Mouse (Mus musculus) ovary, adult 18-20 months (tissue): ENCODE measurements at regions not wholly inside any gene's neighbourhood (a gene's known extent, or its start where the extent isn't known, plus 50 kb on each side); places are given as distances from the start of the nearest gene placed in this dataset.
A peak's percentile ranks its signal among the peaks of the same experiment; 100 is the strongest.

ENCODE experiments used
- DNase-seq: peaks from one replicate; pipeline ENCODE4 v3.0.0; 2022; ENCODE audit warnings: low spot score, mixed read lengths

GRCm38 (mm10) chr6:94813481-94814148, 113.7 kb upstream of the Lrig1 start:
- no peak for DNase-seq

GRCm38 (mm10) chr6:94811846-94812245, 111.9 kb upstream of the Lrig1 start:
- DNase-seq, result no peak

- no peak for DNase-seq
Observed at GRCm38 (mm10) chr6:94807216-94807615, 107.3 kb upstream of the Lrig1 start.

GRCm38 (mm10) chr6:94806481-94807160, 106.7 kb upstream of the Lrig1 start:
- DNase-seq, result no peak

GRCm38 (mm10) chr6:94805685-94806084, 105.7 kb upstream of the Lrig1 start:
- DNase-seq, result no peak

- no peak for DNase-seq
Observed at GRCm38 (mm10) chr6:94804284-94804815, 104.4 kb upstream of the Lrig1 start.

GRCm38 (mm10) chr6:94801039-94801438, 101.1 kb upstream of the Lrig1 start:
- DNase-seq, result no peak

- DNase-seq, result no peak
Observed at GRCm38 (mm10) chr6:94798545-94799211, 98.7 kb upstream of the Lrig1 start.

- DNase-seq, result no peak
Observed at GRCm38 (mm10) chr6:94795442-94795841, 95.5 kb upstream of the Lrig1 start.

- DNase-seq, result peak; percentile 11
Observed at GRCm38 (mm10) chr6:94793555-94793954, 93.6 kb upstream of the Lrig1 start.

- no peak for DNase-seq
Observed at GRCm38 (mm10) chr6:94792312-94792711, 92.4 kb upstream of the Lrig1 start.

- no peak for DNase-seq
Observed at GRCm38 (mm10) chr6:94789308-94789763, 89.4 kb upstream of the Lrig1 start.

GRCm38 (mm10) chr6:94783471-94783870, 83.5 kb upstream of the Lrig1 start:
- DNase-seq, result no peak

GRCm38 (mm10) chr6:94780621-94781020, 80.7 kb upstream of the Lrig1 start:
- no peak for DNase-seq

- peak; percentile 19 for DNase-seq
Observed at GRCm38 (mm10) chr6:94779854-94780253, 79.9 kb upstream of the Lrig1 start.

- DNase-seq, result no peak
Observed at GRCm38 (mm10) chr6:94779213-94779612, 79.3 kb upstream of the Lrig1 start.

- DNase-seq, result no peak
Observed at GRCm38 (mm10) chr6:94778797-94779196, 78.8 kb upstream of the Lrig1 start.

- DNase-seq, result no peak
Observed at GRCm38 (mm10) chr6:94776585-94776984, 76.6 kb upstream of the Lrig1 start.

- no peak for DNase-seq
Observed at GRCm38 (mm10) chr6:94774871-94775270, 74.9 kb upstream of the Lrig1 start.

- no peak for DNase-seq
Observed at GRCm38 (mm10) chr6:94773604-94774486, 73.9 kb upstream of the Lrig1 start.

- no peak for DNase-seq
Observed at GRCm38 (mm10) chr6:94772868-94773603, 73.1 kb upstream of the Lrig1 start.
